Mouse (Mus musculus) heart, embryonic 11.5 days (tissue): Measurements from ENCODE around the gene Mdm4. TPM values are rescaled to one million over a fixed set of nuclear protein-coding genes. Genes with fewer than 3 reads are reported as not detected.

Source experiments
- ATAC-seq: fragments of 200-750 bp; cut with Nextera tagmentation; replicated peaks from 2 replicates; pipeline ENCODE4 v1.8.0; 2017; ENCODE audit warnings: moderate library complexity; ENCODE audit not compliant: insufficient number of reproducible peaks, low FRiP score, low TSS enrichment
- H3K27ac ChIP-seq: fragments of 300-500 bp; sonication (generic); 2 replicates; pipeline ENCODE4 v1.5.1; 2014; ENCODE audit warnings: mild to moderate bottlenecking, low read depth, low read length
- H3K27me3 ChIP-seq: fragments of 300-500 bp; sonication (generic); 2 replicates; pipeline ENCODE4 v1.6.1; 2014; ENCODE audit warnings: mild to moderate bottlenecking, low read length, mixed read lengths; ENCODE audit not compliant: control insufficient read depth, insufficient read depth
- H3K36me3 ChIP-seq: fragments of 300-500 bp; sonication (generic); 2 replicates; pipeline ENCODE4 v1.6.1; 2014; ENCODE audit warnings: mild to moderate bottlenecking, low read length, moderate library complexity, mixed read lengths; ENCODE audit not compliant: control insufficient read depth, insufficient read depth
- H3K4me1 ChIP-seq: fragments of 300-500 bp; sonication (generic); 2 replicates; pipeline ENCODE4 v1.6.1; 2014; ENCODE audit warnings: low read length; ENCODE audit not compliant: control insufficient read depth, insufficient read depth
- H3K4me2 ChIP-seq: fragments of 300-500 bp; sonication (generic); 2 replicates; pipeline ENCODE4 v1.6.1; 2014; ENCODE audit warnings: mild to moderate bottlenecking, moderate library complexity
- H3K4me3 ChIP-seq: fragments of 300-500 bp; sonication (generic); 2 replicates; pipeline ENCODE4 v1.5.1; 2014; ENCODE audit warnings: low read depth, low read length
- H3K9ac ChIP-seq: fragments of 300-500 bp; sonication (generic); 2 replicates; pipeline ENCODE4 v1.6.1; 2014; ENCODE audit warnings: mild to moderate bottlenecking, low read depth, low read length, moderate library complexity
- H3K9me3 ChIP-seq: fragments of 300-500 bp; sonication (generic); replicated peaks from 2 replicates; pipeline ENCODE4 v1.6.1; 2016; ENCODE audit warnings: low read length; ENCODE audit not compliant: control insufficient read depth
- WGBS: fragments of 180-500 bp; shearing (Covaris S2); extraction: QIAGEN DNeasy Blood & Tissue Kit; methylation state at CpG from one replicate; pipeline ENCODE4 v1.1.7; 2014; ENCODE audit not compliant: insufficient replicate concordance; 5-methylcytosine and 5-hydroxymethylcytosine counted together
- polyA plus RNA-seq: library from polyadenylated mRNA; unstranded; fragments of >200 nt; fragmentation: Nextera tagmentation; extraction: Ambion mirVana; gene quantifications from 2 replicates; pipeline ENCODE4 v1.2.1, GENCODE M21; 2014

Mdm4 gene
- polyA plus RNA-seq, 1 experiment from 2014 or later, result 41.2 TPM

DNA sequence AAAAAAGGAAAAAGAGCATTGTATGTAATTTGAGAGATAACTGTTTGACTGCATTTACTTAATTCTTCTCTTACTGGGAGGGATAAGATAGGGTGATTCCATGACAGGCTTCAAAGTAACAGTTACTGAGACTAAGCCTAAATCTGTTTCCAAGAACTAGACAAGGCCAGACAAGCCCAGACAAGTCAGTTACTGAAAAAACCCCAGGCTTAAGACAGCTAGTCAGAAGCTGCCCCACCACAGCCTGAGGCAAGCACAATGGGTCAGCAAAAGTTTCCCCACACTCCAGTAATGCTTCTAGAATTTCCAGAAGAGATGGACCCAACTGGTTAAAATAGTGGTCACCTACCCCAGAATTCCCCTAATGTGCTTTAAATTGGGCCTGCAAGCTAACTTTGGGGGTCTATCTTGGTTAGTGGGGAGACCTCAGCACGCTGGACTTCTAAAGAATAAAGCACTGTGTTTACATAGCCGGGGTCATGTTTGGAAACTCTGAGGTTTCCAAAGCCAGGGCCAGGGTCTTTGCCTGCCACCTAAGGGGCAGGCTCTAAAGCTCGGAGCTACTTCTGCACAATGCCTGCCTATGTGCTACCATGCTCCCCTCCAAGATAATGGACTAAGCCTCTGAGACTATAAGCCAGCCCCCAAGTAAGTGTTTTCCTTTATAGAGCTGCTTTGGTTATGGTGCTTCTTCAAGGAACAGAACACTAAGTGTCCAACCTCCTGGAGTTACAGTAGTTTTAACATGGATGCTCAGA is 10.0 kb downstream of the Mdm4 start:
- H3K9ac ChIP-seq, result no peak overlapping the region
- ATAC-seq, result no peak
- H3K27me3 ChIP-seq, result no peaks in the 10 kb centered on the region
- 0 out of 2 replicates have a peak, but pooled peaks cover 8% of the 10 kb centered on the region for H3K4me1 ChIP-seq
- no peak overlapping the region for H3K4me3 ChIP-seq
- H3K4me2 ChIP-seq, result no peak overlapping the region
- H3K36me3 ChIP-seq, result peaks cover 5% of the 10 kb centered on the region; the same call in 1 of the 2 replicates
- H3K27ac ChIP-seq, result no peak overlapping the region
- 72% methylated on average over 3 of the region's 3 CpGs for WGBS
- no peaks in the 10 kb centered on the region for H3K9me3 ChIP-seq

DNA sequence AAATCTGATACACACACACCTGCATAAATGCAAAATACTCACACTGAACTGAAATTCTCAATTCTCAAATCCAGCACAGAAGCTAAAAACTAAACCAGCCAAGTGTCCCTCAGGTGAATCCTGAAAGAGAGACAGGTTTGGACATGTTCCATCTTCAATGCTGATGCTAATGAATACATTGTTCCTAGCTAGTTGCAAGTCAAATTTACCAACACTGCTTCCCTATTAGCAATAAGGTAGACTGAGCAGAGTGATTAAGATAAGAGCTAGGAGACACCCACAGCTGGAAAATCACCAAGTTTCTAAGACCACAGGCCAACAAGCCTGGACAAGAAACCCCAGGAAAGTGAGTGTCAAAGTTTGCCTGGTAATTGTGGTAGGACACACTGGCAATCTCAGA is 11.0 kb downstream of the Mdm4 start:
- Histone ChIP-seq H3K27me3 (no peaks in the 10 kb centered on the region), H3K36me3 (peaks cover 7% of the 10 kb centered on the region; the same call in 1 of the 2 replicates), H3K27ac (no peak overlapping the region), H3K4me2 (no peak overlapping the region), H3K9ac (no peak overlapping the region), H3K9me3 (no peaks in the 10 kb centered on the region), H3K4me1 (0 out of 2 replicates have a peak, but pooled peaks cover 7% of the 10 kb centered on the region), H3K4me3 (no peak overlapping the region)
- no peak for ATAC-seq

- Histone ChIP-seq H3K27ac (no peak overlapping the region), H3K4me1 (0 out of 2 replicates have a peak, but pooled peaks cover 3% of the 10 kb centered on the region), H3K9me3 (no peaks in the 10 kb centered on the region), H3K4me2 (no peak overlapping the region), H3K9ac (no peak overlapping the region), H3K36me3 (peaks cover 7% of the 10 kb centered on the region; the same call in 1 of the 2 replicates), H3K27me3 (no peaks in the 10 kb centered on the region), H3K4me3 (no peak overlapping the region)
- 82% methylated on average over 2 of the region's 2 CpGs for WGBS
- no peak for ATAC-seq
These were observed 11.8 kb downstream of the Mdm4 start for GRCm38 (mm10) chr1:133018580-133018979.

DNA sequence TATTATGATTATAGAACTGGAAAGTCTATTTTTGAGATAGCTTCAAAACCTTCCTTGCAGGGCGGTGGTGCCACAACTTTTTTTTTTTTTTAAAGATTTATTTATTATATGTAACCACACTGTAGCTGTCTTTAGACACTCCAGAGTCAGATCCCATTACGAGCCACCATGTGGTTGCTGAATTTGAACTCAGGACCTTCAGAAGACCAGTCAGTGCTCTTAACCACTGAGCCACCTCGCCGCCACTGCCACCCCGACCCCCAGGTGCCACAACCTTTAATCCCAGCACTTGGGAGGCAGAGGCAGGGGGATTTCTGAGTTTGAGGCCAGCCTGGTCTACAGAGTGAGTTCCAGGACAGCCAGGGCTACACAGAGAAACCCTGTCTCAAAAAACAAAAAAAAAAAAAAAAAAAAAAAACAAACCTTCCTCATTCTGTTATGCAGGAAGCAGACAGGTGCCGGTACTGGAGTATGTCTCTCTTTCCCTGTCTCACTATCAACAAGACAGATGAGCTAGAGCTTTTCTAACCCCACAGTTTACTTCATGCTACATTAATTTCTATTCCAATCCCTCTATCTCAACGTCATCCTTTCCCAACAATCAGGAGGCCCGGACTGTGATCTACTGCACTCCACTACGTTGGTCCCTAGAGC is 13.5 kb downstream of the Mdm4 start:
- Histone ChIP-seq H3K4me1 (0 out of 2 replicates have a peak, but pooled peaks cover 3% of the 10 kb centered on the region), H3K36me3 (peaks cover 7% of the 10 kb centered on the region; the same call in 1 of the 2 replicates), H3K4me3 (no peak overlapping the region), H3K9ac (no peak overlapping the region), H3K4me2 (no peak overlapping the region), H3K9me3 (no peaks in the 10 kb centered on the region), H3K27me3 (no peaks in the 10 kb centered on the region), H3K27ac (no peak overlapping the region)
- no peak for ATAC-seq
- 95% methylated on average over 9 of the region's 9 CpGs for WGBS

DNA sequence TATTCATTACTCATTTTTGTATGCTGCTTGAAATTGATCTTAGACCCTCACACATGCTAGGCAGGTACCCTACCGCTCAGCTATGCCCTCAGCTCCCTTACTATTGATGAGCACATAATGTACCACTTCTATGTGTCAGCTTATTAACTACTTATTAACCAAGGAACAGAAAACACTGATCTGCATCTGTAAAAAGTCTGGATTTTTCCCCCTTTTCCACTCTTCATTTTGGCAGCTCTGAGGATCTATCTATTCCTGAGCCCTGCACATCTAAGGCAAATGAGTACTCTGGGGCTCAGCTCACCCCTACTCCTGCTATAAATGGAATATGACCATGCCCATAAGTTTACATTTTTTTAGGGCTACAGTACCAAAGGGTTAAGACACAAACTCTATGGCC is 16.2 kb downstream of the Mdm4 start:
- no peaks in the 10 kb centered on the region for H3K4me1 ChIP-seq
- H3K36me3 ChIP-seq, result peaks cover 7% of the 10 kb centered on the region
- WGBS, result 95% methylated on average over 1 of the region's 1 CpGs
- H3K9ac ChIP-seq, result no peak overlapping the region
- no peaks in the 10 kb centered on the region for H3K27me3 ChIP-seq
- no peak for ATAC-seq
- H3K9me3 ChIP-seq, result no peaks in the 10 kb centered on the region
- H3K4me3 ChIP-seq, result no peak overlapping the region
- no peak overlapping the region for H3K27ac ChIP-seq
- no peak overlapping the region for H3K4me2 ChIP-seq

- no peak overlapping the region for H3K4me3 ChIP-seq
- peaks cover 8% of the 10 kb centered on the region for H3K36me3 ChIP-seq
- H3K4me2 ChIP-seq, result no peak overlapping the region
- no peak overlapping the region for H3K27ac ChIP-seq
- no peaks in the 10 kb centered on the region for H3K27me3 ChIP-seq
- no peak overlapping the region for H3K9ac ChIP-seq
- ATAC-seq, result no peak
- H3K9me3 ChIP-seq, result no peaks in the 10 kb centered on the region
- no peaks in the 10 kb centered on the region for H3K4me1 ChIP-seq
These were observed 17.0 kb downstream of the Mdm4 start for GRCm38 (mm10) chr1:133013331-133013730.

- H3K4me1 ChIP-seq, result peaks cover 4% of the 10 kb centered on the region; the same call in 1 of the 2 replicates
- no peaks in the 10 kb centered on the region for H3K9me3 ChIP-seq
- WGBS, result 86% methylated on average over 12 of the region's 13 CpGs
- H3K4me2 ChIP-seq, result no peak overlapping the region
- H3K4me3 ChIP-seq, result no peak overlapping the region
- H3K27ac ChIP-seq, result no peak overlapping the region
- ATAC-seq, result no peak
- H3K9ac ChIP-seq, result no peak overlapping the region
- H3K27me3 ChIP-seq, result no peaks in the 10 kb centered on the region
- peaks cover 5% of the 10 kb centered on the region for H3K36me3 ChIP-seq
These were observed 18.2 kb downstream of the Mdm4 start for GRCm38 (mm10) chr1:133011955-133012841.

GRCm38 (mm10) chr1:133006571-133006970 is 23.8 kb downstream of the Mdm4 start:
- no peak for ATAC-seq
- no peak overlapping the region for H3K27ac ChIP-seq
- H3K27me3 ChIP-seq, result no peaks in the 10 kb centered on the region
- no peak overlapping the region for H3K4me3 ChIP-seq
- 90% methylated on average over 3 of the region's 3 CpGs for WGBS
- no peak overlapping the region for H3K4me2 ChIP-seq
- H3K4me1 ChIP-seq, result peaks cover 4% of the 10 kb centered on the region; the same call in 1 of the 2 replicates
- H3K36me3 ChIP-seq, result peaks cover 17% of the 10 kb centered on the region
- H3K9ac ChIP-seq, result no peak overlapping the region
- H3K9me3 ChIP-seq, result no peaks in the 10 kb centered on the region
